Mouse (Mus musculus) forebrain, embryonic 14.5 days (tissue): ENCODE measurements at regions not wholly inside any gene's neighbourhood (a gene's known extent, or its start where the extent isn't known, plus 50 kb on each side); places are given as distances from the start of the nearest gene placed in this dataset.

Source experiments
- ATAC-seq: fragments of 200-750 bp; cut with Nextera tagmentation; 2 replicates; pipeline ENCODE4 v1.8.0; 2017; ENCODE audit warnings: mild to moderate bottlenecking, moderate library complexity
- DNase-seq: peaks from one replicate; pipeline ENCODE4 v3.0.0-alpha.2; 2015; ENCODE audit warnings: low spot score
- H3K27ac ChIP-seq: fragments of 300-500 bp; sonication (generic); 2 replicates; pipeline ENCODE4 v1.5.1; 2014; ENCODE audit warnings: low read depth, mild to moderate bottlenecking, control low read depth, low read length, moderate library complexity
- H3K27me3 ChIP-seq: fragments of 300-500 bp; sonication (generic); replicated peaks from 2 replicates; pipeline ENCODE4 v1.6.1; 2014; ENCODE audit warnings: low read length, control low read depth, mixed read lengths; ENCODE audit not compliant: control insufficient read depth, insufficient read depth
- H3K36me3 ChIP-seq: fragments of 300-500 bp; sonication (generic); 2 replicates; pipeline ENCODE4 v1.6.1; 2014; ENCODE audit warnings: low read length, control low read depth; ENCODE audit not compliant: control insufficient read depth, insufficient read depth
- H3K4me1 ChIP-seq: fragments of 300-500 bp; sonication (generic); 2 replicates; pipeline ENCODE4 v1.6.1; 2014; ENCODE audit warnings: antibody characterized with exemption, low read length, control low read depth; ENCODE audit not compliant: control insufficient read depth, insufficient read depth
- H3K4me2 ChIP-seq: fragments of 300-500 bp; sonication (generic); 2 replicates; pipeline ENCODE4 v1.6.1; 2014; ENCODE audit warnings: mild to moderate bottlenecking, control low read depth, low read length
- H3K4me3 ChIP-seq: fragments of 300-500 bp; sonication (generic); 2 replicates; pipeline ENCODE4 v1.5.1; 2014; ENCODE audit warnings: low read depth, low read length, control low read depth
- H3K9ac ChIP-seq: fragments of 300-500 bp; sonication (generic); 2 replicates; pipeline ENCODE4 v1.6.1; 2014; ENCODE audit warnings: mild to moderate bottlenecking, low read length, control low read depth, moderate library complexity
- H3K9me3 ChIP-seq: fragments of 300-500 bp; sonication (generic); replicated peaks from 2 replicates; pipeline ENCODE4 v1.6.1; 2016; ENCODE audit warnings: low read length, control low read depth, mixed read lengths; ENCODE audit not compliant: control insufficient read depth
- WGBS: fragments of 180-500 bp; shearing (Covaris S2); extraction: QIAGEN DNeasy Blood & Tissue Kit; methylation state at CpG from one replicate; pipeline ENCODE4 v1.1.7; 2014; 5-methylcytosine and 5-hydroxymethylcytosine counted together

DNA sequence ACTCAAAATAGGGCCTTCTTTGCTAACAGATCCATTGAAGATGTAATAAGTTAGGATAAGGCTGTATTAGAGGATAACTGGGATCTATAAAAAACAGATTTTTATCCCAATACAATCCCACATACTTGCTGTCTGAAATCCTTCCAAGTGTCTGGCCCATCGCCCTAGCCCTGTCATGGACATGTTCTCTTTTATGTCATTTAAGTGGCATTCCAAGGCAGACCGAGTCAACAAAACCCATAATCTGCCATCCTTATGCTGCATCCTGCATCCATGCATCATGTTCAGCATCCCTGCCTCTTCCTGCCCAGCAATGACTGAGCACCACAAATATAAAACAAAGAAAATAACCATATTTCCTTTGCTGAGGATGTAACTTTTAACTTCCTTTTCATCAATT, 108.3 kb upstream of the Tab2 start:
- Histone ChIP-seq H3K36me3 (no peaks in the 10 kb centered on the region), H3K9me3 (no peaks in the 10 kb centered on the region), H3K4me2 (no peak overlapping the region), H3K9ac (no peak overlapping the region), H3K27me3 (no peaks in the 10 kb centered on the region), H3K27ac (no peak overlapping the region), H3K4me1 (no peaks in the 10 kb centered on the region), H3K4me3 (no peak overlapping the region)
- WGBS: 75% methylated on average over 2 of the region's 2 CpGs
- ATAC-seq: peak; percentile 32; the same call in 1 of the 2 replicates
- peak; percentile 24 for DNase-seq

DNA sequence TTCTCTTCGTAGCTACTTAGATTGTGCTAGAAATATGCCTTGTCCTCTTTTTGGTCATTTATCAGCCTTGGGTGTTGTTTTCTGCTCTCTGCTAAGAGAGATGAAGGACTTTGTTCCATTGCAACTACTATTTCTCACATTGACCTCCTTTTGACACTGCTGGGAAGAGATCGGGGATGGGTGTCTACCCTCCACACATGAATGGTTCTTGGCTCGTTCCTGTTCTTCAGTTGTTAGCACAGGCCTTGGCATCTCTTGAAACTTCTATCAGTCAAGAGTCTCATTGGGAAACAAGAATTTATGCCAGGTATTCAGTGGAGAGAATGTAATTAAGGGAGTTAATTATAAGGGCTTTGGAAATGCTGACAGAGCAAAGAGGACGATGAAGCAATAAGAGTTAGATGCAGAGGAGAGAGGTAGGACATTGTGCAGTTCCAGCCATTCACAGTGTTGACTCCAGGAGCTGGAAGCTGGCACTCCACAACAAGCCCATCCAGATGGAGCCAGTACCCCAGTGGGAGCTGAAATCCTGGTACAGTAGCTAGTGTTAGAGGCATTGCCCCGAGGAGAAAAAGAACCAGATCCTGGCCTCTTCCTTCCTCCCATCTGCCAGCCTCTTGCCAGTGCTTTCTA, 107.5 kb upstream of the Tab2 start:
- peak; percentile 73; the same call in 1 of the 2 replicates for ATAC-seq
- Histone ChIP-seq H3K4me2 (no peak overlapping the region), H3K9ac (no peak overlapping the region), H3K4me3 (no peak overlapping the region), H3K27ac (no peak overlapping the region), H3K27me3 (no peaks in the 10 kb centered on the region), H3K36me3 (no peaks in the 10 kb centered on the region), H3K4me1 (no peaks in the 10 kb centered on the region), H3K9me3 (no peaks in the 10 kb centered on the region)
- 53% methylated on average over 5 of the region's 5 CpGs for WGBS
- peak; percentile 62 for DNase-seq

- H3K9ac ChIP-seq: no peak overlapping the region
- no peak overlapping the region for H3K4me2 ChIP-seq
- DNase-seq (no peak), ATAC-seq (no peak)
- no peaks in the 10 kb centered on the region for H3K4me1 ChIP-seq
- H3K27ac ChIP-seq: no peak overlapping the region
- H3K9me3 ChIP-seq: no peaks in the 10 kb centered on the region
- no peak overlapping the region for H3K4me3 ChIP-seq
- H3K27me3 ChIP-seq: no peaks in the 10 kb centered on the region
- no peaks in the 10 kb centered on the region for H3K36me3 ChIP-seq
These were observed 105.0 kb upstream of the Tab2 start for GRCm38 (mm10) chr10:8060987-8061386.

GRCm38 (mm10) chr10:8059769-8060168, 103.7 kb upstream of the Tab2 start:
- Histone ChIP-seq H3K4me2 (no peak overlapping the region), H3K27ac (no peak overlapping the region), H3K4me3 (no peak overlapping the region), H3K9ac (no peak overlapping the region), H3K27me3 (no peaks in the 10 kb centered on the region), H3K9me3 (no peaks in the 10 kb centered on the region), H3K36me3 (no peaks in the 10 kb centered on the region), H3K4me1 (no peaks in the 10 kb centered on the region)
- ATAC-seq (no peak), DNase-seq (no peak)
- WGBS: 36% methylated on average over 1 of the region's 1 CpGs

DNA sequence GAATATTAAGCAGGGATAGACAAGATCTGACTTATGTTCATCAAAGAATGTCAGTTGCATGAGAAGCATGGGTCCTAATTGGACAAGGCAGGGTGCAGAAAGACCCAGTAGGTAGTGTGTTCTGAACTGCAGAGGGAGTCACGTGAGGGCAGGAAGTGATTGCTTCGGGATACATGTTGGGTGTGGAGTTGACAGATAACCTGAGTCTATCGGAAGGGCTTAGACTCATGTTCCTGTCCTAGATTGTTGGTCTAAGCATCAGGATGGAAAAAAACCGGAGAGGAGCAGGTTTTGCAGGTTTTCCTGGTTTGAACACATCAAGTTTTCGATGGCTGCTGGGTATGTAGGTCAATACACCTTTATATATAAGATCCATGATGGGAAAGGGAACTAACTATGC, 101.8 kb upstream of the Tab2 start:
- DNase-seq (no peak), ATAC-seq (no peak)
- H3K36me3 ChIP-seq: no peaks in the 10 kb centered on the region
- H3K9me3 ChIP-seq: no peaks in the 10 kb centered on the region
- no peak overlapping the region for H3K4me3 ChIP-seq
- no peak overlapping the region for H3K4me2 ChIP-seq
- H3K9ac ChIP-seq: no peak overlapping the region
- no peaks in the 10 kb centered on the region for H3K27me3 ChIP-seq
- no peaks in the 10 kb centered on the region for H3K4me1 ChIP-seq
- no peak overlapping the region for H3K27ac ChIP-seq
- 87% methylated on average over 5 of the region's 5 CpGs for WGBS

- WGBS: 81% methylated on average over 6 of the region's 6 CpGs
- no peak for DNase-seq
- no peak overlapping the region for H3K4me3 ChIP-seq
- H3K4me2 ChIP-seq: no peak overlapping the region
- ATAC-seq: no peak
- no peaks in the 10 kb centered on the region for H3K27me3 ChIP-seq
- no peaks in the 10 kb centered on the region for H3K36me3 ChIP-seq
- no peak overlapping the region for H3K27ac ChIP-seq
- no peaks in the 10 kb centered on the region for H3K4me1 ChIP-seq
- H3K9ac ChIP-seq: no peak overlapping the region
- no peaks in the 10 kb centered on the region for H3K9me3 ChIP-seq
These were observed 99.3 kb upstream of the Tab2 start for GRCm38 (mm10) chr10:8055293-8055692.

DNA sequence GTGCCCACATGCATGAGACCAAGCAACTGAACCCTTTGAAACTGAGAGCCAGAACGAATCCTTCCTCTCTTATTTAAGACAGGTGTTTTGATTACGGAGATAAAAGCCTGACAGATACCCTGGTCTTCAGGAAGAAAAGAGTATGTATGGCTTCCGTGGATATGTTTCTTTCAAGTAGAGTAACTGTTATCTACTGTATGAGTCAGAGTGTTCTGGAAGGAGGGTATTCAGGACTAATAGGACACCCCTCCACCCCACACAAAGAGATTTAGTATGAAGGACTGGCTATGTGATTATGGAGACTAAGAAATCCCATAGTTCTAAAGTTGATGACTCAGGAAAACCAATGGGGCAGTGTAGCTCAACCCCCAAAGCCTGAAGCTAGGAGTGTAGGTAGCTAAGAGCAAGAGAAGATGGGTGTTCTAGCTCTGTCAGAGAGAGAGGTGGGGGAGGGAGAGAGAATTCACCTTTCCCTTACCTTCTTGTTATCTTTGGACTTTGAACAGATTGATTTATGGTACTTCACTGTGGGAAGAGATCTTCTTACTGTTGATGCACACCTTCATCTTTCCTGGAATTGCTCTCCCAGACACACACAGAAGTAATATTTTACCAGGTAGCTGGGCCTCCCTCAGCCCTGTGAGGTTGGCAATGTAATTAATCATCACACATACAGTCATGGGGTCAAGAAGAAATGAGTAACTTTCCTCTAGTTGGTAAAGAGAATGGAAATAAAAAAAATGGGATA, 87.6 kb upstream of the Tab2 start:
- Histone ChIP-seq H3K9me3 (no peaks in the 10 kb centered on the region), H3K9ac (no peak overlapping the region), H3K4me1 (peaks cover 11% of the 10 kb centered on the region; the same call in 1 of the 2 replicates), H3K36me3 (no peaks in the 10 kb centered on the region), H3K4me3 (no peak overlapping the region), H3K27ac (no peak overlapping the region), H3K27me3 (no peaks in the 10 kb centered on the region), H3K4me2 (no peak overlapping the region)
- ATAC-seq: no peak
- WGBS: 94% methylated on average over 3 of the region's 3 CpGs
- DNase-seq: no peak

- Histone ChIP-seq H3K36me3 (no peaks in the 10 kb centered on the region), H3K4me3 (no peak overlapping the region), H3K27me3 (no peaks in the 10 kb centered on the region), H3K9ac (no peak overlapping the region), H3K4me2 (no peak overlapping the region), H3K9me3 (no peaks in the 10 kb centered on the region), H3K27ac (no peak overlapping the region), H3K4me1 (peaks cover 20% of the 10 kb centered on the region)
- WGBS: 58% methylated on average over 6 of the region's 6 CpGs
- ATAC-seq (no peak), DNase-seq (peak; percentile 55)
These were observed 86.3 kb upstream of the Tab2 start for GRCm38 (mm10) chr10:8042306-8042705.

DNA sequence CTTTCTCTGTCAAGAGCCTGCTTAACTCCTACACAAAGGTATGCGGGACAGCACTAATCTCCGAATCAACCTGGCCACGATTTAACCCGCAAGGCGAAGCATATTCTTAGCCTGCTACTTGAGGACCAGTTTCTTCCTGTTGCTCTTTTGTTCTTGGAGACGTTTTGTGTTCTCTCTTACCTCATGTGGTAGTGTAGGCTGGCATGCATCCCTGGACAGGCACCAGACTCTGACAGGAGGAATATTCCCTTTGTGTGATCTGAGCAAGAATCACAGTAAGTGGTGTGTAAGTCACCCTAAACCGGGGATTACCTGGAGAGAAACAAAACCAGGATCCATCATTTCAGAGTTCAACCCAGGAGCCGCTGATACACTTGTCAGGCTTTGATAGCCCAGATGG, 85.8 kb upstream of the Tab2 start:
- Histone ChIP-seq H3K9me3 (no peaks in the 10 kb centered on the region), H3K4me2 (no peak overlapping the region), H3K9ac (no peak overlapping the region), H3K36me3 (no peaks in the 10 kb centered on the region), H3K4me3 (no peak overlapping the region), H3K27ac (peak overlapping the region; percentile 56; the same call in 1 of the 2 replicates), H3K27me3 (no peaks in the 10 kb centered on the region), H3K4me1 (peaks cover 24% of the 10 kb centered on the region)
- peak; percentile 52 for DNase-seq
- ATAC-seq: no peak
- WGBS: 51% methylated on average over 8 of the region's 8 CpGs
